Mouse (Mus musculus) hindbrain, embryonic 16.5 days (tissue): ENCODE measurements around the gene Pds5a. TPM values are rescaled to one million over a fixed set of nuclear protein-coding genes. Genes with fewer than 3 reads are reported as not detected.

ENCODE experiments used
- ATAC-seq: fragments of 200-750 bp; cut with Nextera tagmentation; 2 replicates; pipeline ENCODE4 v1.8.0; 2017; ENCODE audit warnings: moderate TSS enrichment, moderate library complexity
- H3K27ac ChIP-seq: fragments of 300-500 bp; sonication (generic); 2 replicates; pipeline ENCODE4 v1.5.1; 2014; ENCODE audit warnings: low read depth, mild to moderate bottlenecking, control low read depth, low read length, moderate library complexity
- H3K27me3 ChIP-seq: fragments of 300-500 bp; sonication (generic); replicated peaks from 2 replicates; pipeline ENCODE4 v1.6.1; 2014; ENCODE audit warnings: low read length; ENCODE audit not compliant: control insufficient read depth, insufficient read depth
- H3K36me3 ChIP-seq: fragments of 300-500 bp; sonication (generic); 2 replicates; pipeline ENCODE4 v1.6.1; 2014; ENCODE audit warnings: mild to moderate bottlenecking, low read length, moderate library complexity, mixed read lengths; ENCODE audit not compliant: control insufficient read depth, insufficient read depth
- H3K4me1 ChIP-seq: fragments of 300-500 bp; sonication (generic); 2 replicates; pipeline ENCODE4 v1.6.1; 2014; ENCODE audit warnings: low read depth, low read length; ENCODE audit not compliant: control insufficient read depth, insufficient read depth
- H3K4me2 ChIP-seq: fragments of 300-500 bp; sonication (generic); 2 replicates; pipeline ENCODE4 v1.6.1; 2014; ENCODE audit warnings: mild to moderate bottlenecking, low read length, control low read depth, moderate library complexity
- H3K4me3 ChIP-seq: fragments of 300-500 bp; sonication (generic); 2 replicates; pipeline ENCODE4 v1.5.1; 2014; ENCODE audit warnings: mild to moderate bottlenecking, low read length, control low read depth, moderate library complexity
- H3K9ac ChIP-seq: fragments of 300-500 bp; sonication (generic); 2 replicates; pipeline ENCODE4 v1.6.1; 2014; ENCODE audit warnings: low read depth, mild to moderate bottlenecking, control low read depth, low read length, moderate library complexity
- H3K9me3 ChIP-seq: fragments of 300-500 bp; sonication (generic); 2 replicates; pipeline ENCODE4 v1.6.1; 2014; ENCODE audit warnings: mild to moderate bottlenecking, low read length, moderate library complexity; ENCODE audit not compliant: control insufficient read depth
- WGBS: fragments of 180-500 bp; shearing (Covaris S2); extraction: QIAGEN DNeasy Blood & Tissue Kit; methylation state at CpG from one replicate; pipeline ENCODE4 v1.1.7; 2014; 5-methylcytosine and 5-hydroxymethylcytosine counted together
- polyA plus RNA-seq: library from polyadenylated mRNA; unstranded; fragments of >200 nt; fragmentation: Nextera tagmentation; extraction: Ambion mirVana; gene quantifications from 2 replicates; pipeline ENCODE4 v1.2.1, GENCODE M21; 2015

Pds5a gene
- polyA plus RNA-seq, 1 experiment from 2014 or later: 27.7 TPM

- Histone ChIP-seq H3K36me3 (no peaks in the 10 kb centered on the region), H3K4me1 (no peaks in the 10 kb centered on the region), H3K9me3 (no peaks in the 10 kb centered on the region), H3K9ac (no peak overlapping the region), H3K27me3 (no peaks in the 10 kb centered on the region), H3K4me2 (no peak overlapping the region), H3K27ac (no peak overlapping the region), H3K4me3 (no peak overlapping the region)
- ATAC-seq: no peak
- WGBS: 83% methylated on average over 18 of the region's 18 CpGs
These were observed 19.2 kb upstream of the Pds5a start for GRCm38 (mm10) chr5:65717063-65717902.

- ATAC-seq: no peak
- no peaks in the 10 kb centered on the region for H3K9me3 ChIP-seq
- H3K27me3 ChIP-seq: no peaks in the 10 kb centered on the region
- no peaks in the 10 kb centered on the region for H3K36me3 ChIP-seq
- no peak overlapping the region for H3K9ac ChIP-seq
- 90% methylated on average over 6 of the region's 6 CpGs for WGBS
- no peak overlapping the region for H3K4me3 ChIP-seq
- no peaks in the 10 kb centered on the region for H3K4me1 ChIP-seq
- H3K4me2 ChIP-seq: no peak overlapping the region
- no peak overlapping the region for H3K27ac ChIP-seq
These were observed 17.0 kb upstream of the Pds5a start for GRCm38 (mm10) chr5:65715084-65715483.

- WGBS: 98% methylated on average over 1 of the region's 1 CpGs
- H3K36me3 ChIP-seq: no peaks in the 10 kb centered on the region
- no peak overlapping the region for H3K4me2 ChIP-seq
- no peaks in the 10 kb centered on the region for H3K27me3 ChIP-seq
- no peak overlapping the region for H3K9ac ChIP-seq
- ATAC-seq: no peak
- H3K4me3 ChIP-seq: no peak overlapping the region
- H3K27ac ChIP-seq: no peak overlapping the region
- no peaks in the 10 kb centered on the region for H3K9me3 ChIP-seq
- H3K4me1 ChIP-seq: no peaks in the 10 kb centered on the region
These were observed 13.4 kb upstream of the Pds5a start for GRCm38 (mm10) chr5:65711463-65711862.

- 80% methylated on average over 8 of the region's 8 CpGs for WGBS
- H3K36me3 ChIP-seq: no peaks in the 10 kb centered on the region
- H3K9me3 ChIP-seq: no peaks in the 10 kb centered on the region
- no peaks in the 10 kb centered on the region for H3K27me3 ChIP-seq
- H3K4me3 ChIP-seq: no peak overlapping the region
- H3K9ac ChIP-seq: no peak overlapping the region
- no peak overlapping the region for H3K4me2 ChIP-seq
- no peak overlapping the region for H3K27ac ChIP-seq
- H3K4me1 ChIP-seq: no peaks in the 10 kb centered on the region
- no peak for ATAC-seq
These were observed 12.2 kb upstream of the Pds5a start for GRCm38 (mm10) chr5:65710267-65710666.

- ATAC-seq: no peak
- no peak overlapping the region for H3K9ac ChIP-seq
- H3K27me3 ChIP-seq: no peaks in the 10 kb centered on the region
- WGBS: 81% methylated on average over 5 of the region's 5 CpGs
- H3K4me3 ChIP-seq: no peak overlapping the region
- H3K4me2 ChIP-seq: no peak overlapping the region
- H3K27ac ChIP-seq: no peak overlapping the region
- no peaks in the 10 kb centered on the region for H3K36me3 ChIP-seq
- H3K4me1 ChIP-seq: no peaks in the 10 kb centered on the region
- no peaks in the 10 kb centered on the region for H3K9me3 ChIP-seq
These were observed 8.9 kb upstream of the Pds5a start for GRCm38 (mm10) chr5:65706979-65707378.

GRCm38 (mm10) chr5:65706171-65706570, 8.1 kb upstream of the Pds5a start:
- Histone ChIP-seq H3K27me3 (no peaks in the 10 kb centered on the region), H3K27ac (no peak overlapping the region), H3K36me3 (no peaks in the 10 kb centered on the region), H3K9me3 (no peaks in the 10 kb centered on the region), H3K4me2 (no peak overlapping the region), H3K9ac (no peak overlapping the region), H3K4me1 (no peaks in the 10 kb centered on the region), H3K4me3 (no peak overlapping the region)
- 83% methylated on average over 4 of the region's 4 CpGs for WGBS
- ATAC-seq: no peak

GRCm38 (mm10) chr5:65704765-65705678, 6.9 kb upstream of the Pds5a start:
- no peak for ATAC-seq
- no peak overlapping the region for H3K4me2 ChIP-seq

GRCm38 (mm10) chr5:65703261-65703660, 5.2 kb upstream of the Pds5a start:
- WGBS: 75% methylated on average over 9 of the region's 9 CpGs
- 0 out of 2 replicates have a peak, but pooled peaks cover 2% of the 10 kb centered on the region for H3K4me1 ChIP-seq

More at GRCm38 (mm10) chr5:65704765-65705678, 6.9 kb upstream of the Pds5a start:
- Histone ChIP-seq H3K27ac (no peak overlapping the region), H3K4me3 (no peak overlapping the region), H3K9ac (no peak overlapping the region), H3K4me1 (no peaks in the 10 kb centered on the region), H3K9me3 (no peaks in the 10 kb centered on the region), H3K27me3 (no peaks in the 10 kb centered on the region), H3K36me3 (no peaks in the 10 kb centered on the region)
- 72% methylated on average over 12 of the region's 12 CpGs for WGBS

GRCm38 (mm10) chr5:65700102-65700501, 2.0 kb upstream of the Pds5a start:
- Histone ChIP-seq H3K4me2 (no peak overlapping the region), H3K9me3 (no peaks in the 10 kb centered on the region), H3K27me3 (no peaks in the 10 kb centered on the region), H3K36me3 (no peaks in the 10 kb centered on the region), H3K27ac (no peak overlapping the region), H3K4me3 (no peak overlapping the region), H3K4me1 (peaks cover 15% of the 10 kb centered on the region), H3K9ac (no peak overlapping the region)
- WGBS: 80% methylated on average over 5 of the region's 5 CpGs
- ATAC-seq: no peak

More at GRCm38 (mm10) chr5:65703261-65703660, 5.2 kb upstream of the Pds5a start:
- Histone ChIP-seq H3K36me3 (no peaks in the 10 kb centered on the region), H3K9me3 (no peaks in the 10 kb centered on the region), H3K4me3 (no peak overlapping the region), H3K9ac (no peak overlapping the region), H3K27me3 (no peaks in the 10 kb centered on the region), H3K27ac (no peak overlapping the region), H3K4me2 (no peak overlapping the region)
- ATAC-seq: no peak
